Mouse (Mus musculus) ovary, postnatal 14 days (tissue): ENCODE measurements around the gene Clrn3.
"Not testable (repeated sequence)": the region's sequence is repeated elsewhere in the genome, so short reads cannot be mapped to it uniquely, and the experiment has no call there.

Experiments used
- DNase-seq: peaks from one replicate; pipeline ENCODE4 v3.0.0; 2022; ENCODE audit warnings: low spot score

Gene Clrn3

DNA sequence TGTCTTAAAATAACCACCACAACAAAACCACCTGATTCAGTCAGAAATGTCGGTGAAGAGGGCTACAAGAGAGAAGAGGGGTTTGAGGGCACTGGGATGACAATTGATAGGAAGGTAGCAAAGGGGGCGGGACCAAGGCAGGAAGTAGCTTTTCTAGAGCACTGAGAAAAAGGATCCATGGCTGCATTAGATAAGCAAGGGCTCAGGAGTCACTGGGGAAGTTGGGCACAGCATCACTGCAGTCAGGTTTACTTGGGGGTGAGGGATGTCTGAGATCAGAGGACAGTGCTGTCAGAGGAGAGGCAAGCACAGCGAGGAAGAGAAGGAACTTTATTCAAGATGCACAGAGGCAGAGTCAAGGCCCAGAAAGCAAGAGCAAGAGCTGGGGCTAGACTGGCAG lies 7.5 kb upstream of the Clrn3 start:
- DNase-seq = no peak

DNA sequence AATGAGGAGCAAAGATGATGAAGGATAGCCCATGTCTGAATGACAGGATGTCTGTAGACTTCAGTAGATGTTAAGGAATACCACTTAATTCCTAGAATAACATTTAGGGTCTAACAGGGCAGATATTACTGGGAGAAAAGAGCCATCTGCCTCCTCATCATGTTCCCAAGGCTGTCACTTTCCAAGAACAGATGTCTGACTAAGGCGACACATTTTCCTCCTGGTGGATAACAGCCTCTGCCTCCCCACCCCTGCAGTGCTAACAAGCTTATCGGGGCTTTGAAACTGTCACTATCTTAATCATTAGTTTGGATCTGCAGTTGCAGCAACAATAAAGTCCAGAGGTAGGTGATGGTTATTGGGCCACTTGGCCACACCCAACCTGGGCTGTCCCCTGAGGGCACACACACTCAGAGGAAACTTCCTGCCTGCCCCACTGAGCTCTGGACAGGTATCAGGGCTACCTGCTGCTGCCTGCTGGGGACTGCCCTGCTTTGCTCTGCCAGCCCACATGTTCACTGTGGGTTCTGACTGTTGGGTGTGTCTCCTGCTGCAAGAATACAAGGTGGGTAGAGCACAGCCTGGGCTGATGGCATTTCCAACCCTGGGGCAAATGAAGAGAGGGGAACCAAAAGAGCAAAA lies 6.2 kb upstream of the Clrn3 start:
- DNase-seq = no peak

DNA sequence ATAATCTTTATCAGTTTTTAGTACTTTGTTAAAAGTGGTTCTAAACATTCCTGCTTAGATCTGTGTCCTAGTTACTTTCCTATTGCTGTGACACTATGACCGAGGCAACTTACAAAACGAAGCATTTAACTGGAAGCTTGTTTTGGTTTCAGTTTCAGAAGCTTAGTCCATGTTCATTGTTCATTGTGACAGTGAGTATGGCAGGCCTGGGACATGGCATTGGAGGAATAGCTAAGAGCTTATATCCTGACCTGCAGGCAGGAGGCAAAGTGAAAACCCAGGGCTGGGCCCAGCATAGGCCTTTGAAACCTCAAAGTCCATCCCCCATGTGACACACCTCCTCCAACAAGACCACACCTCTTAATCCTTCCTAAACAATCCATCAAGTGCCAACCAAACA lies 614 bp upstream of the Clrn3 start:
- no peak for DNase-seq

DNA sequence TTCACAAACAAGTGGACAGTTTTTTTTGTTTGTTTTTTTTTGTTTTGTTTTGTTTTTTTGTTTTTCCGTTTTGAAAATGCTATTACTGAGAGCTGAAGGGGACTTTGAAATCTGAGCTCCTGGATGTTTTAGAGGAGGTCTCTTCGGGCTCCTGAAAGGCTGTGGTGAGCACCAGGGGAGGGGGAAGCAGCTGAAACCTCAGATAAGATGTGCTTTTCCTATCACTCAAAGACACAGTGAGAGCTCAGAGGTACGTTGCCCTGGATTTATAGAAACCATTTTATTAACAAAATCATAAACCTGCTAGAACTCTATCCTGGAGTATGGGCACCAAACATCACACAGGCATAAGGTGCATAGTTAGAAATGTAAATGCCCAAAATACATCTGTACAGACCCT lies 1.3 kb downstream of the Clrn3 start:
- DNase-seq = no peak

DNA sequence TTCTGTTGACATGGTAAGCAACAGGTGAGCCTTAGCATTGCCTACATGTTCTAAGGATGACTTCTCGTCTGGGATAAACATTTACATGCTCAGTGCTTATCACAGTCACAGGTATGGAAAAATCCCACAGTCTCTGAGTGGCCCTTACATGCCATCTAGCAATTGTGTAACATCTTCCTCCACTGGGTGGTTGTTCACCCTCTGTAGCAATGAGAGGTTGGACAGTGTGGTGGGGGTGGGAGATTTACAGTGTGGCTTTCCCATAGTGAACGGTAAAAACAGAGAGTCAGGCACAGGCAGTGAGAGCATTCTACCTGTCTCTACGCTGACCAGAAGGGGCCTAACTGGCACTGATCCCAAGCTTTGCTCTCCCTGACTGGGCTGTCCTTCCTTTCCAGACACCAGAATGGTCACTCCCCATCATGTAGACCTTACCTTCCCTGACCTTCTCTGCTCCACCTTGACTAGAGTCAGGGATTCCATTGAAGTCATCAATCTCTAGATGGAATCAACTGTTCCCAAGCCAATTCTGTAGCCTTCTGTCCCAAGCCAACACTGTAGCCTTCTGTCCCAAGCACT lies 1.8 kb downstream of the Clrn3 start:
- DNase-seq = no peak

DNA sequence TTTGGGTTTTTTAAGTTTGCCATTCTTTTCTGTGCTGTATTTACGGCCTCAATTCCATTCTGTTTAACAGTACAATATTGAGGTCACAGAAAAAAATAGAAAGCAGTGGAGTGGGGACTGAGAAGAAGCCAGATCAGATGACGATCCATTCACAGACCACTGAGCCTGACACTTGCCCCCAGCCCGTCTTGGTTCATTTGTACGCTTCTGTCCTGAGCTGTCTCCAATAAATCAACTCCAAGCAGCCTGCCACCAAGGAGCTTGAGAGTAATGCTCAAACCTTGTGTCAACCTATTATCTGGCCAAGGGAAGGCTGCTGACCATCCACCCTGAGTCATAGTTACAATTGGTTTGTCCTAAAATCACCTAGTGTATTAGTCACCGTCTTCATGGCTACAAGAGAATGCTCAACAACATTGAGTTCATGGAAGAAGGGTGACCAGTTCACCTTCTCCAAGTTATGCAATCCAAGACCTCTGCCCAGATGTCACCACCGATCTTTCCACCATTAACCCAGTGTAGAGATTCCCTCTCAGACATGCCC lies 4.0 kb downstream of the Clrn3 start:
- DNase-seq = no peak

DNA sequence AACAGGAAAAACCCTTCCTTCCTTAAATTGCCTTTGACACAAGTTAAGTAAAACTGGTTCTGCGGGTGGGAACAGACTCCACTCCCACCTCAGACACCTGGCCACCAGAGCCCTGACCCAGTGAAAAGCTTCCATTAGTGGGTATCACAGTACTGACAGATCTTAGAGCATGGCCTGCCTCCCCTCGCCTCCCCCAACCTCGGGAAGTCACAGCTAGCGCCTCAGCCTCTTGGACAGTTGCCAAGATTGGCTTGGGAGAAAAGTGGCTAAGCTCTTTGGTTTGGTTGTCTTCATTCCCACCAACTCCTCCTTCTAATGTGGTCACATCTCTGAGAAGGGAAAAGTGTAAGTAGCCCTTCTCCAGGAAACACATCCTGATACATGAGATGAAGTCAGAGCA lies 4.5 kb downstream of the Clrn3 start:
- DNase-seq = no peak

DNA sequence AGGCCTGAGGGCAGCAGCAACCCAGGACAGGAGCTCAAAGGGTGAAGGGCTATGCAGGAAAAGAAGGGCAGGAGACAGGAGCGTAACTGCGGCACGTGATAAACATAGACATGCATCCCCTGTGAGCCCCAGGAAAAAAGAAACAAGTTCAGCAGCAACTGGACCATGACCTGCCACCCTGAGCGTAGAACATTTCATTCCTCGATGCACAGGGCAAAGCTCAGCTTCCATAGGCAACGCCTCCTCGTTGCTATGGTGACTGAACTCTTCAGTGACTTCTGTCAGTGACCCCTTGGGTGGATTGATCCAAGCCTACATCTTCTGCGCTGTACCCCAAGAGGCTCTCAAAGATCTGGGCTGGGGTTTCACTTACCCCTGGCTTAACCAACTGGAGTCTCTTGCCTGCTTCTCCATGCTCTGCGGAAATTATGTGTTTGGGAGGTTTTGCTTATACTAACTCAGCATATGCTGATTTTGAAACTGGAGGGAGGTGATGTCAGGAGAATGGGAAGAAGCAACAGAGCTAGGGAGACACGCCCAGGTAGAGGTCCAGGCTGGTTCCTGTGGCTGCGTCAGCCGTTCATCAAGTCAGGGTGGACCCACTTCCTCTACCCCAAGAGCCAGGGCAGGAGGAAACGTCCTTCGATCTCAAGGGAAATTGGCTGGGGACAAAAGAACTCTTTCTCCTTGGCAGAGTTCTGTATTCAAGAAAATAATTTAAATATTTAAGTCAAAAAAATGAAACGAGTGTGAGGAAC lies 6.5 kb downstream of the Clrn3 start:
- no peak for DNase-seq

DNA sequence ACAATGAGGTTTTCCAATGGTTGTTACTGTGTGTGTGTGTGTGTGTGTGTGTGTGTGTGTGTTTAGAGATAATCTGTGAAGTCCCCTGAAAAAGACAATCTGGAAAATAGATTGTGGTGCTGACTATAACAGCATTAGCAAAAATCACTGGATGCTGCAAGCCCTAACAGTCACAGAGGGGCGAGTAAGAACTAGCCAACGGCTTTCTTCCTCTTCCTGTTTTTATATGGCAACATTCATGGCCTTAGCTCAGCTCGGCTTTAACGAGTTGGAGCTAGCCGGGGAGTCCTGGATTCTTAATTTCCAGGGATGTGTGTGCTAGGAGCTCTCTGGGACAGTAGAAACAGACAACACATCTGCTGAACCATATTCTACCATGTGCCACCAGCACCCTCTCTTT lies 8.2 kb downstream of the Clrn3 start:
- DNase-seq = no peak

DNA sequence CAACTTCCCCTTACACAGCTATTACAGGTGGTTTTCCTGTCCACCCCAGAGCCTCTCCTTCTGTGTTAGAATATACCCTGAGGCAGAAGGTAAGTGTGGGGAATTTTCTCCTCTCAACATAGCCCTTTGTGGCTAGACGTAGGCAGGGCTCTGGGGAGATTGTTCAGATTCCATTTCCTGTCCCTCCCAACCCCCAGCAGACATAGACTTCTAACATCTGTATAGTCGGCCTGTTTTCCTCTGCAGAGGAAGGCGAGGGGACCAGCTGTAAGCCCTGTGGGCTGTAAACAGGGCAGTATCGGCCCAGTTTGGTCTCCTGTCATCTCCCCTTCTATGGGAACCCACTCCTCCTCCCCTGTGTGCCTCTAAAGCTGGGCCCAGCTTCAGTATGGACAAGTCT lies 11.3 kb downstream of the Clrn3 start:
- DNase-seq = no peak

DNA sequence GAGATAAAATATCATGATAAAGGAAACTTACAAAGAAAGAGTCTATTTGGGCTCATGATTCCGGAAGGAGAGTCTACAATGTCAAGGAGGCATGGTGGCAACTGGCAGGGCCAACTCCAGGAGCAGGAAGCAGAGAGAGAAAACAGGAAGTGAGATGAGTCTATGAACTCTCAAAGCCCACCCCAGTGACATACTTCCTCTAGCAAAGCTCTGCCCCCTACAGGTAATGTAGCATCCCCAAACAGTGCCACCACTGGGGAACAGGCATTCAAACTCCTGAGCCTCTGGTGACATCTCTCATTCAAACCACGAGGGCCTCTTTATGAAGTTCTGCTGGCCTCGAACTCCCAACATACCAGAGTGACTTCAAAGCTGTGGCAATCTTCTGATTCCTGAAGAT lies 16.7 kb downstream of the Clrn3 start:
- no peak for DNase-seq

DNA sequence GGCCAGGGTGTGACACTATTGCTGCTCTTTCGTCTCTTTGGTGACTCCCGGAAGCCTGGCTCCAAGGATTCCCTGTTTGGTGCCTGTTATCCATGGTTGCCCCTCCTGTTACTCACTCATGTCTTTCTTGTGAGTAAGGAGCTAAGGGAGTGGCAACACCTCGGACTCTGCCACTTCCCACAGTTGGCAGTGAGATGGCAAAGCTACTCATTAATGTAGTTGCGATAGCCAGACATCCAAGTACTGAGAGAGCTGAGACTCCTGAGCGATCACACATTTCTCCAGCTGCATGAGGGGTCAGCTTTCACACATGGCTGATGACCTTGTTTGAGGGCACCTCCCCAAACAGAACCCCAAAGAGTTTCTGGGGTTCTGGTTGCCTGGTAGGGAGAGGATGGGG lies 18.0 kb downstream of the Clrn3 start:
- DNase-seq = no peak

DNA sequence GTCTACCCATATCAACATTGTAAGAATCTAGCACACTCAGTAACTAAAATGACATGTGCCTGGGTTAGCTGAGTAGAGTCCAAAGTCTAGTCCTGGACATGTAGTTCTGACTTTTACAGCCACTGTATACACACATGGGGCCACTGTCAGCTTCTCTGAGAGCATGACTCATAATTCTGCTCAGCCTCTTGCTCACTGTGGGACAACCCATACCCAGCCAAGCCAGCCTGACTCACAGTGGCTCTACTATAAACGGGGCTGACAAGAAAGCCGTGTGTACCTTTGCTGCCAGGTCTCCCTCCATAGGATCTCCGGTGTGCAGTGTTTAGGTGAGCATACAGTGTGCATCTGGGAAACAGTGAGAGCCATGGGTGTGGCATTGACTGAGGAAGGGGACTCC lies 19.2 kb downstream of the Clrn3 start:
- no peak for DNase-seq

DNA sequence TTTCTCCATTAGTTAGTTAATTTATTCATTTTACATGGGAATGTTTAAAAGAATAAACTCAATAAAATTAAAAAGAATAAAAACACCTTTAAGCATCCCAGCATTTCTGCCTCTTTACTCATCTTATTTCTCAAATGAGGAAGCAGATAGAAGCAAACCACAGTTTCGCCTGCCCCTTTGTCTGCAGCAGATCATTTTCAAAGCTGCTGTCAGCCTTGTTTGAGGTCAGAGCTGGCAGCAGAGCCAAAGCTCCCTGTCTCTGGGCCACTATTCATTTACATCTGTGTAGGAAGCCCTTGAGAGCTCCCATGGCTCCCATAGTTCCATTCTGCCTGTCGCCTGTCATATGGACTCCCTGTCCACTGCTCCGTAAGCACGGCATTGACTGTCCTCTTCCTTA lies 19.9 kb downstream of the Clrn3 start:
- no peak for DNase-seq

DNA sequence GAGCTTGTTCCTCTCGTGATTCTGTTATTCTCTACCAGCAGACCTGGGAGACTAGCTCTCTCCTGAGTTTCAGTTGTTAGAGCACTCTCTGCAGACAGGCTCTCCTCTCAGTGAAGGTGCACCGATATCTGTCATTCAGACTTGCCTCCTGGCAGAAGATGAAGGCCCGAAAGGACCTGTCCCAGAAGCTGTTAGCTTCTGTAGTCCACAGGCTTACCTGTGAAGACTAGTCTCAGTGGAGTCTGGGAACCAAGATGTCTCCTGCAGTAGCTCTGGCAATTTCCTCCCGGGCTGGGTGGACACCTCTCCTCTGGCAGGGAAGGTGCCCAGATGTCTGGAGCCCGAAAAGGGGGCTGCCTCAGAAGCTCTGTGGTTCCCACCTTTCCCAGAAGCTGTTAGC lies 21.9 kb downstream of the Clrn3 start:
- DNase-seq = not testable (repeated sequence)

DNA sequence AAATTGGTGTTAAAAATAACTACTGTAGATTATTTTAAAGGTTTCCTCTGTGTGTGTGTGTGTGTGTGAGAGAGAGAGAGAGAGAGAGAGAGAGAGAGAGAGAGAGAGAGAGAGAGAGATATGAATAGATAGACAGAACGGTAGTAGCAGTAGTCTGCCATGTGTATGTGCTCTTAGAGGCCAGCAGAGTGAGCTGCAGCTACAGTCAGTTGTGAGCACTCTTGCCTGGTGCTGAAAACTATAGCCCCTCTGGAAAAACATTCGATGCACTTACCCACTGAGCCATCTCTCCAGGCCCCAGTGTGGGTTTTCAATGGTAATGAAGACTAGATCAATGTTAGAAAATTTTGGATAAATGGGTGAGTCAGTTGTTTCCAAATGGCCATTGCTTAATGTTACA lies 29.1 kb downstream of the Clrn3 start:
- DNase-seq = no peak

DNA sequence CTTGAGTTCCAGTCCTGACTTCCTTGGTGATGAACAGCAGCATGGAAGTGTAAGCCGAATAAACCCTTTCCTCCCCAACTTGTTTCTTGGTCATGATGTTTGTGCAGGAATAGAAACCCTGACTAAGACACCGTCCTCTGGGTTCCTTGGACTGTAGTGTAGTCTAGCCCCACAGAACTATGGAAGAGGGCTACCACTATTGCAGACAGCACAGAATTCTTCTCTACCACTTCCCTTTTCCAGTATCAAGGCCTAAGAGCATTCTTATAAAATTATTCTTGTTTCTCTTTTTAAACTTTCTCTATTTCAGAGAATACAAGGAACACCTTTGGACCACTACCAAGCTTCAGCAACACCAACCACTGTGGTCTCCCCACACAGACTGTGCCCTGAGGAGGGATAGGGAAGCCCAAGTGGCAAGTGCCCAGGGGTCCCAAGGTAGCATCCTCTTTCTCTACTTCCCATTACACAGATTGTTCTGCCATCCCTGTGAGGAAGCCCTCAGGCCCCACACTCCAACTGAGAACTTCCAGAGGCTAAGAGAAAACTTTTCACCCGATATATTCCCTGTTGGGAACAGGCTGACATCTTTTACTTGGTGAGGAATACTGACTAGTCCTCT lies 29.8 kb downstream of the Clrn3 start:
- no peak for DNase-seq

DNA sequence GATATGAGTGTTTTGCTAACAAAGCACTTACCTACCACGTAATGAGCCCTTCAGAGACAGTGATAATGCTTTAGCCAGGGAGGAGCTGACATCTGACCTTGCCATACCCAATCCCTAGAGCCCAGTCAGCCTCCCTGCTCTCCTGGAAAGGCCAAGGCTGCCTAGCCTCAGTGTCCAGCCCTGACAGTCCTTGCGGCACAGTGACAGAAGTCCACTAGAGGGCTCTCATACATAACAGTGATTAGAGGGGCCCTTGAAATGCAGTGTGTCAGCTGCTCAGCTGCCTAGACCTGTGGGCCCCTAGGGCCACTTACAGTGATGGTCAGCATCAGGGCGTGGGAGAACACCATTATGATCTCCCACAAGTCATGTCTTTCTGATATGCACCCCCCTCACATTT lies 33.2 kb downstream of the Clrn3 start:
- DNase-seq = no peak

DNA sequence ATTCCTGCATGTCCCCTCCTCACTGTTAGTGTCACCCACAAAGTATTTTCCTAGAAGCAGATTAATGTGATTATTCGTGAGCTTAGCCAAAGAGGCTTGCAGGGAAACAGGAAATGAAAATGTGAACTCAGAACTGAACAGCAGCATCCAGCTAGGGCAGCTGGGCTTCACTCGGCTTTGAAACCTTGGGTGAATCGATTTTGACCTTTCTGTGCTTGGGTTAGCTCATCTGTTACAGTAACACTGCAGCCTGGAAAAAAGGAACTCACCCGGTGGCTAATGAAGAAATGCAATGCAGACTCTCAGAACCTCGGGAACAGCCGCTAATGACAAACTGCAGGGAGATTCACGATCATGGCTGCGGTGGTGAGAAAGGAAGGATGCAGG lies 38.0 kb downstream of the Clrn3 start:
- DNase-seq = no peak

DNA sequence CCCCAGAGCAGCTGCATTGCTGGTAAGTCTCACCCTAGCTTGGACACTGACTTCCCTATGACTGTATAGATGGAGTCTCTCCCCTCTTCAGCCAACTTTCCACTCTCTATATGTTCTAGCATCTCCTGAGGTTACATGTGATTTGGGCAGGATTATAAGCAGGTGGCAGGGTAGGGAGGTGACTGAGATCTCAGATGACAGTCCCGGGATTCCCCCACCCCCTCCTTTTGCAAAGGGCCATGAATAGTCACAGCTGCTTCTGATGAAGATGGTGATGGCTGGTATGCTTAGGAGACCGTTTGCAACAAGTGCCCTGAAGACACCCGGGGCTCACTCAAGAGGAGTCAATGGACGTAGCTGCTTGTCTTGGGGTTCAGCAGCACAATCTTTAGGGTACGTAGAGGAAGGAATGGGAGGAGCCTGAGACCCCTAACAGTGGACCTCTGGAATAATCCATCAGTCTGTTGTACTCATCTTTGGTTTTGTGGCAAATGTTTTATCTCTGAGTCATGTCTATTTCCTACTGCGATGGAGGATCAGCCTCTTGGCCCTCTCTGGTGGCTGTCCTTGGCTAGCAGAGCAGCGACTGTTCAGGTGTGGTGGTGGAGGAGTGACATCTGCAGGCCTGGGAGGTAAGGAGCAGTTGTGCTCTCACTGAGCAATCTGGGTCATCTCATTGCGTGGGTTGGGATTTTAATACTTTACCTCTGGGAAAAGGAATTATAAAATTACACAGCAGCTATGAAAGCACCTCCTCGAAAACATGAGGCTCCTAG lies 38.5 kb downstream of the Clrn3 start:
- DNase-seq = no peak

DNA sequence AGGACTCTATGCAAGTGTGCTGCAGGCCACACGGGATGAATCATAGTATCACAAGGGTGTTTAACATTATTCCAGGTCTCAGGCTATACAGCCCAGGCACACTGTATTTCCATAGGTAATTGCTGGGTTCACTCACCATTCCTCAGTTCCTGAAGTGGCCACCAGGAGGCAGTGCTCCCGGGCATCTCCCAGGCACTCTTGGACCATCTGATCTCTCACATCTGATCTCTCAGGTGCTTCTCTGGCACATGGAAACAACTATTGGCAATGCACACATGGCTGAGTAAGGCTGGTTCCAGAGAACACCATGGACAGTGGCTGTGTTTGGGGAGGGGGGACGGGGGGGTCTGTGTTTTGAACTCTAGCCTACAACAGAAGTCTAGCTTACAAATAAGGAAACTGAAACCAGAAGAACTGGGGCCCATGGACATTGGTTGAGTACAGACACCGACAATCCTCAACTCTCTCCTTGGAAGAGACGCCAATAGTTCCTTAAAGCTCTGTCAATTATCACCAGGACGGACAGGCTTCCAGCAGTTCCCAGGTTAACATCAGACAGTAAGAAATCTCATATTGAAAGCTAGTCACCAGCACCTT lies 40.1 kb downstream of the Clrn3 start:
- no peak for DNase-seq

DNA sequence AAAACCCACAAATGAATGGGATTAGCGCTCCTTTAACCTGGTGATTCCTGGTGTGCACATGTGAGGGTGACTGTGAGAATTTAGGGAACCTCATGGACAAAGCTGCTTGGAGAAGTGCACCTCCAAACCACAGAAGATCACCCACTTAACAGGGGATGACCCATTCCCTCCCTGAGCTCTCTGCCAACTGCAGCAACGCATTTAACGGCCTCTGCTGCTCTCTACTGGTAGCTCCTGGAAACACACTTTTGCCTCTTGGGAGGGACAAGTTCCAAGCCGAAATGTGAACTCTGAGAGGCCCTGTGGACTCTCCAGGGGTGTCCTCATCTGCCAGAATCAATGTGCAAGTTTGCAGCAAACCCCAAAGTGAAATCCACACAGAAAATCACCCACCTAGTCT lies 41.0 kb downstream of the Clrn3 start:
- DNase-seq = peak; percentile 77
